In the genomic region with DNA sequence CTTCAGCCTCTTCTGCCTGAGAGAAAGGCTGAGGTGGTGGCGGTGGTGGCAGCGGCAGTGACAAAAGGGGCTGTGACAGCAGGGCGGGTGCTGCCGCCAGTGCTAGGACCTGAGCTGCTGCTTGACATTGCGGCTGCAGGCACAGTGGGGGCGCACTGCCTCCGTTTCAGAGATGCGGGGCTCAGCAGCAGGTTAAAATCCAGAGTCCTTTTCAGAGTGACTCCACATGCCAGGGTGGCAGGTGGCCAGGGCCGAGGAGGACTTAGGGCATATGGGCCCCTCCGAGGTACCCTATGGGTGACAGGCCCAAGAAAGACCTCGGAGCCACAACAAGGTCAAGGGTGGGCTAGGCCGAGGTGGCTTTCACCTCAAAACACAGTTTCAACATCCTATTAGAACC, we compare ENCODE assay signal across 24 mouse cellular contexts. TPM values are rescaled to one million over a fixed set of nuclear protein-coding genes. Genes with fewer than 3 reads are reported as not detected.
DNase-seq lines count a peak whose midpoint lies in the region; ATAC-seq and TF ChIP-seq lines count a peak whose summit lies in the region.
"Had no signal": no experiment of that assay in that cellular context is flagged by ENCODE, and none has a peak within 500 bp of the region (broad histone marks: within the 10 kb centered on the region; RNA-seq: fewer than 3 reads in every experiment).

No protein-coding gene starts in this region.

- no peak overlapping the region for H3K9ac ChIP-seq in limb, embryonic 11.5 days (ENCODE audit: low read length)
- H3K9ac ChIP-seq in limb, embryonic 14.5 days (ENCODE audit: low read depth, low read length, severe bottlenecking): no peak overlapping the region
- no peak overlapping the region for H3K9ac ChIP-seq in midbrain, postnatal 0 days (replicated peaks; ENCODE audit: low read length, poor library complexity, severe bottlenecking)
- H3K9ac ChIP-seq: embryonic facial prominence, embryonic 13.5 days; embryonic facial prominence, embryonic 15.5 days; forebrain, embryonic 12.5 days had no signal

- no peak overlapping the region for H3K4me2 ChIP-seq in limb, embryonic 11.5 days (ENCODE audit: low read depth, severe bottlenecking)
- no peak overlapping the region for H3K4me2 ChIP-seq in limb, embryonic 14.5 days (replicated peaks; ENCODE audit: low read depth, low read length, severe bottlenecking)
- no peak overlapping the region for H3K4me2 ChIP-seq in midbrain, postnatal 0 days (ENCODE audit: low read depth, low read length, poor library complexity, severe bottlenecking)
- H3K4me2 ChIP-seq: embryonic facial prominence, embryonic 13.5 days; embryonic facial prominence, embryonic 15.5 days; forebrain, embryonic 12.5 days had no signal

- no peak for TF ChIP-seq CTCF in kidney, adult 2 months (conservative IDR thresholded peaks at IDR 0.05; ENCODE audit: insufficient read depth, insufficient read length, low read depth, low read length)
- no peak for TF ChIP-seq CTCF in midbrain, postnatal 0 days (IDR thresholded peaks at IDR 0.05)

- TF ChIP-seq POLR2A in kidney, adult 2 months (IDR thresholded peaks at IDR 0.05; ENCODE audit: low read depth, low read length): no peak
- TF ChIP-seq POLR2A in limb, embryonic 14.5 days (IDR thresholded peaks at IDR 0.05; ENCODE audit: borderline replicate concordance, extremely low read depth, insufficient read depth, insufficient read length): no peak

- no peak for ATAC-seq in limb, embryonic 11.5 days (ENCODE audit: insufficient number of reproducible peaks, low FRiP score, low TSS enrichment, low read depth)
- no peak for ATAC-seq in limb, embryonic 14.5 days (ENCODE audit: low FRiP score, low read depth)
- no peak for ATAC-seq in midbrain, postnatal 0 days (ENCODE audit: low FRiP score)
- ATAC-seq: forebrain, embryonic 14.5 days had no signal

- no peaks in the 10 kb centered on the region for H3K27me3 ChIP-seq in kidney, adult 2 months (replicated peaks; ENCODE audit: control insufficient read depth, insufficient read depth, low read length)
- H3K27me3 ChIP-seq in limb, embryonic 11.5 days (ENCODE audit: control insufficient read depth, insufficient read depth, low read length): no peaks in the 10 kb centered on the region
- no peaks in the 10 kb centered on the region for H3K27me3 ChIP-seq in limb, embryonic 10.5 days (ENCODE audit: low read depth, poor library complexity, severe bottlenecking)
- H3K27me3 ChIP-seq in limb, embryonic 14.5 days (ENCODE audit: control insufficient read depth, insufficient read depth, low read length): no peaks in the 10 kb centered on the region
- no peaks in the 10 kb centered on the region for H3K27me3 ChIP-seq in midbrain, postnatal 0 days (ENCODE audit: insufficient read depth, low read length)
- H3K27me3 ChIP-seq: embryonic facial prominence, embryonic 13.5 days; embryonic facial prominence, embryonic 15.5 days; forebrain, embryonic 12.5 days had no signal

- WGBS in kidney, adult 2 months: 94% methylated on average over 12 of the region's 12 CpGs
- WGBS in limb, embryonic 11.5 days: 93% methylated on average over 12 of the region's 12 CpGs
- WGBS in limb, embryonic 10.5 days: 94% methylated on average over 12 of the region's 12 CpGs
- 94% methylated on average over 12 of the region's 12 CpGs for WGBS in limb, embryonic 14.5 days
- WGBS in midbrain, postnatal 0 days: 95% methylated on average over 12 of the region's 12 CpGs

- peaks cover 4% of the 10 kb centered on the region; the same call in 1 of the 2 replicates for H3K9me3 ChIP-seq in limb, embryonic 11.5 days (ENCODE audit: control insufficient read depth, low read length)
- H3K9me3 ChIP-seq in limb, embryonic 10.5 days (replicated peaks): peaks cover 4% of the 10 kb centered on the region
- H3K9me3 ChIP-seq in limb, embryonic 14.5 days (ENCODE audit: control insufficient read depth, low read length): peaks cover 6% of the 10 kb centered on the region
- peaks cover 5% of the 10 kb centered on the region; the same call in 1 of the 2 replicates for H3K9me3 ChIP-seq in midbrain, postnatal 0 days (ENCODE audit: low read length)

- H3K27ac ChIP-seq in kidney, adult 2 months (ENCODE audit: insufficient read depth, low read depth, low read length): no peak overlapping the region
- no peak overlapping the region for H3K27ac ChIP-seq in limb, embryonic 11.5 days (replicated peaks; ENCODE audit: low read depth, low read length)
- no peak overlapping the region for H3K27ac ChIP-seq in limb, embryonic 10.5 days
- H3K27ac ChIP-seq in limb, embryonic 14.5 days (replicated peaks; ENCODE audit: low read depth, low read length): no peak overlapping the region
- no peak overlapping the region for H3K27ac ChIP-seq in midbrain, postnatal 0 days (ENCODE audit: low read depth, low read length)
- H3K27ac ChIP-seq: embryonic facial prominence, embryonic 13.5 days; embryonic facial prominence, embryonic 15.5 days; forebrain, embryonic 10.5 days; forebrain, embryonic 12.5 days had no signal

- H3K36me3 ChIP-seq in kidney, adult 2 months (ENCODE audit: control insufficient read depth, insufficient read depth, low read length): no peaks in the 10 kb centered on the region
- H3K36me3 ChIP-seq in limb, embryonic 11.5 days (ENCODE audit: control insufficient read depth, insufficient read depth, low read length): no peaks in the 10 kb centered on the region
- H3K36me3 ChIP-seq in limb, embryonic 10.5 days: peaks cover 4% of the 10 kb centered on the region; the same call in 1 of the 2 replicates
- H3K36me3 ChIP-seq in limb, embryonic 14.5 days (ENCODE audit: control insufficient read depth, insufficient read depth, low read length): no peaks in the 10 kb centered on the region
- no peaks in the 10 kb centered on the region for H3K36me3 ChIP-seq in midbrain, postnatal 0 days (ENCODE audit: insufficient read depth, low read length)
- H3K36me3 ChIP-seq: embryonic facial prominence, embryonic 15.5 days; forebrain, embryonic 12.5 days had no signal

- 0 out of 2 replicates have a peak, but pooled peaks cover 4% of the 10 kb centered on the region for H3K4me1 ChIP-seq in kidney, adult 2 months (ENCODE audit: control insufficient read depth, insufficient read depth, low read length)
- no peaks in the 10 kb centered on the region for H3K4me1 ChIP-seq in limb, embryonic 11.5 days (ENCODE audit: control insufficient read depth, insufficient read depth, low read length)
- no peaks in the 10 kb centered on the region for H3K4me1 ChIP-seq in limb, embryonic 10.5 days
- H3K4me1 ChIP-seq in limb, embryonic 14.5 days (ENCODE audit: control insufficient read depth, insufficient read depth, low read length): peaks cover 6% of the 10 kb centered on the region; the same call in 1 of the 2 replicates
- no peaks in the 10 kb centered on the region for H3K4me1 ChIP-seq in midbrain, postnatal 0 days (ENCODE audit: insufficient read depth, low read length)
- H3K4me1 ChIP-seq: embryonic facial prominence, embryonic 15.5 days; forebrain, embryonic 10.5 days; forebrain, embryonic 12.5 days had no signal

- DNase-seq in kidney, adult 2 months: peak; percentile 25
- no peak for DNase-seq in kidney, postnatal 14 days
- peak; percentile 10 to 63 for DNase-seq in kidney, postnatal 25 days
- DNase-seq in kidney, postnatal 10 days: no peak
- peak; percentile 16 for DNase-seq in limb, embryonic 11.5 days (ENCODE audit: low spot score)
- no peak for DNase-seq in limb, embryonic 10.5 days (ENCODE audit: low spot score)
- peak; percentile 1 for DNase-seq in limb, embryonic 14.5 days (ENCODE audit: low spot score)
- DNase-seq in midbrain, postnatal 0 days (ENCODE audit: low spot score): no peak
- DNase-seq: adrenal gland, adult 2 months; adrenal gland, postnatal 10 days; adrenal gland, postnatal 25 days; cerebellum, adult 11 months; cerebellum, adult 18-20 months; cerebellum, adult 8-10 months; cerebellum, adult 9-11 months; cerebellum, postnatal 36 days; embryo, embryonic 11 days had no signal

- no peak overlapping the region for H3K4me3 ChIP-seq in kidney, adult 2 months (ENCODE audit: insufficient read depth, low read depth, low read length)
- no peak overlapping the region for H3K4me3 ChIP-seq in limb, embryonic 11.5 days (ENCODE audit: low read depth, low read length)
- H3K4me3 ChIP-seq in limb, embryonic 10.5 days: no peak overlapping the region
- no peak overlapping the region for H3K4me3 ChIP-seq in limb, embryonic 14.5 days (replicated peaks; ENCODE audit: low read length)
- no peak overlapping the region for H3K4me3 ChIP-seq in midbrain, postnatal 0 days (ENCODE audit: low read depth, low read length)
- H3K4me3 ChIP-seq: embryonic facial prominence, embryonic 13.5 days; embryonic facial prominence, embryonic 15.5 days; erythroblast, embryonic 14.5 days; forebrain, embryonic 10.5 days; forebrain, embryonic 12.5 days had no signal

RNA-seq across cellular contexts. Expression of a gene that starts 25.0 kb away (rescaled TPM):
- polyA plus RNA-seq in kidney, adult 2 months (2012; rRNA removed): 11.3 and 11.4 TPM in 2 replicates
- 47.8 and 48.9 TPM in 2 replicates for polyA plus RNA-seq in limb, embryonic 11.5 days (2014; fragmentation: Nextera tagmentation; extraction: Ambion mirVana)
- 19.2 and 29.5 TPM in 2 replicates for polyA plus RNA-seq in limb, embryonic 10.5 days (2016; fragmentation: Nextera tagmentation; extraction: Ambion mirVana)
- 103 and 108 TPM in 2 replicates for polyA plus RNA-seq in limb, embryonic 14.5 days (2012; rRNA removed)
- polyA plus RNA-seq in limb, embryonic 14.5 days (2014; fragmentation: Nextera tagmentation; extraction: Ambion mirVana): 56.6 and 57.5 TPM in 2 replicates
- total RNA-seq in midbrain, postnatal 0 days (2014; rRNA removed): 13.4 and 15.2 TPM in 2 replicates
- 5.3 and 6.3 TPM in 2 replicates for polyA plus RNA-seq in midbrain, postnatal 0 days (2015; fragmentation: Nextera tagmentation; extraction: Ambion mirVana)
- total RNA-seq: MEL had no signal
- polyA plus RNA-seq: erythroblast, embryonic 14.5 days had no signal

RNA-seq across cellular contexts. Expression of a gene that starts 59.9 kb away (rescaled TPM):
- polyA plus RNA-seq in kidney, adult 2 months (2012; rRNA removed): 11.0 and 11.7 TPM in 2 replicates
- 1.1 TPM in 2 replicates for polyA plus RNA-seq in limb, embryonic 11.5 days (2014; fragmentation: Nextera tagmentation; extraction: Ambion mirVana)
- polyA plus RNA-seq in limb, embryonic 10.5 days (2016; fragmentation: Nextera tagmentation; extraction: Ambion mirVana): 0.28 and 0.31 TPM in 2 replicates
- 3.5 and 3.8 TPM in 2 replicates for polyA plus RNA-seq in limb, embryonic 14.5 days (2012; rRNA removed)
- 2.1 and 3.1 TPM in 2 replicates for polyA plus RNA-seq in limb, embryonic 14.5 days (2014; fragmentation: Nextera tagmentation; extraction: Ambion mirVana)
- total RNA-seq in midbrain, postnatal 0 days (2014; rRNA removed): 1.8 and 2.1 TPM in 2 replicates
- polyA plus RNA-seq in midbrain, postnatal 0 days (2015; fragmentation: Nextera tagmentation; extraction: Ambion mirVana): 3.0 and 3.2 TPM in 2 replicates
- total RNA-seq: MEL had no signal
- polyA plus RNA-seq: erythroblast, embryonic 14.5 days had no signal

Comparison
In these comparisons a context has a peak if more than half of its experiments do, and no peak if none do; other contexts are left out.
1. DNase-seq: peak in kidney, adult 2 months (single experiment), kidney, postnatal 25 days (2 of 2), limb, embryonic 11.5 days (single experiment) and limb, embryonic 14.5 days (single experiment); none in kidney, postnatal 14 days (single experiment), kidney, postnatal 10 days (single experiment), limb, embryonic 10.5 days (single experiment) and midbrain, postnatal 0 days (single experiment).